Mouse (Mus musculus): ENCODE data around the gene Fyco1.

DNA sequence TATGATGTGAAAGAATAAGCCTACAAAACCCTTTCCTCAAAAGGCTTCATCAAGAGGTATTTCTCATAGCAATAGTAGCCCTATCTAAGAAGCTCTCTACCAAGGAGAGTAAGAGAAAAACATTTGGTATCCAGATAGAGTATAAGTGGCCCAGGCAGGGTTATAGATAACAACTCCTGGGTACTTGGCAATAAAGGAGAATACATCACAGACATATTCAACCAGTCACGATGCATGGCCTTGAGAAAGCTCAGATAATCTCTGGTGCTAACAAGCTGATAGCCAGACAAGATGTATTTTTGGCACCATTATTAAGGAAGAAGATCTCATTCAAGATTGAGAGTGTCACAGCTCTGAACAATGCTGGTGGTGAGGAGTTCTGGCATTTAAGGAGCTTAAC lies 5.2 kb downstream of the Fyco1 start:
- TF ChIP-seq POLR2A (IDR thresholded peaks at IDR 0.05; ENCODE audit: insufficient read length, low read depth) = no peak
- TF ChIP-seq TCF3 (IDR thresholded peaks at IDR 0.05; ENCODE audit: insufficient read length, low read depth) = no peak
- no peak for TF ChIP-seq USF1 (IDR thresholded peaks at IDR 0.05; ENCODE audit: low read depth)
- no peak for TF ChIP-seq MAX (IDR thresholded peaks at IDR 0.05; ENCODE audit: low read depth)
- no peak for TF ChIP-seq MYOG (IDR thresholded peaks at IDR 0.05; ENCODE audit: control insufficient read depth in 1 of 3, insufficient read depth in 1 of 3, insufficient read length in 2 of 3, low read depth in 2 of 3)
- no peak for TF ChIP-seq E2F4 (IDR thresholded peaks at IDR 0.05; ENCODE audit: insufficient read depth)
